8 mouse cellular contexts compared by ENCODE assay signal in genomic region chr10:18430141-18430540, GRCm38 (mm10).
DNase-seq lines count a peak whose midpoint lies in the region; ATAC-seq and TF ChIP-seq lines count a peak whose summit lies in the region.

No protein-coding gene starts in this region.

- ATAC-seq in hindbrain, embryonic 14.5 days (ENCODE audit: low FRiP score), result peak; percentile 54
- no peak for ATAC-seq in hindbrain, postnatal 0 days
- peak; percentile 60 for ATAC-seq in heart, postnatal 0 days (ENCODE audit: insufficient read depth, low read depth)

- no peaks in the 10 kb centered on the region for H3K9me3 ChIP-seq in hindbrain, embryonic 14.5 days (ENCODE audit: control insufficient read depth, low read length)
- H3K9me3 ChIP-seq in hindbrain, postnatal 0 days (ENCODE audit: low read length), result no peaks in the 10 kb centered on the region
- peaks cover 5% of the 10 kb centered on the region for H3K9me3 ChIP-seq in heart, postnatal 0 days (replicated peaks; ENCODE audit: control insufficient read depth, low read length)

- DNase-seq in hindbrain, embryonic 14.5 days (ENCODE audit: low spot score), result no peak
- no peak for DNase-seq in hindbrain, postnatal 0 days (ENCODE audit: low spot score)
- DNase-seq in heart, postnatal 0 days (ENCODE audit: low spot score), result peak; percentile 58
- peak; percentile 22 for DNase-seq in lung, postnatal 10 days
- no peak for DNase-seq in thymus, postnatal 36 days
- DNase-seq in layer of hippocampus, postnatal 14 days (ENCODE audit: low spot score in 2 of 2), result no peak
- DNase-seq in gastrocnemius, postnatal 10 days, result no peak

- H3K27me3 ChIP-seq in hindbrain, embryonic 14.5 days (ENCODE audit: control insufficient read depth, insufficient read depth, low read length), result no peaks in the 10 kb centered on the region
- H3K27me3 ChIP-seq in hindbrain, postnatal 0 days (ENCODE audit: insufficient read depth, low read length), result no peaks in the 10 kb centered on the region
- H3K27me3 ChIP-seq in heart, postnatal 0 days (ENCODE audit: control insufficient read depth, insufficient read depth, low read length), result no peaks in the 10 kb centered on the region

- TF ChIP-seq EP300 in heart, postnatal 0 days (IDR thresholded peaks at IDR 0.05; ENCODE audit: low read depth), result no peak

- no peak for TF ChIP-seq CTCF in hindbrain, postnatal 0 days (IDR thresholded peaks at IDR 0.05; ENCODE audit: low read depth)
- no peak for TF ChIP-seq CTCF in heart, postnatal 0 days (IDR thresholded peaks at IDR 0.05; ENCODE audit: low read depth)

- H3K9ac ChIP-seq in hindbrain, embryonic 14.5 days, result no peak overlapping the region
- no peak overlapping the region for H3K9ac ChIP-seq in hindbrain, postnatal 0 days (replicated peaks; ENCODE audit: low read length)
- no peak overlapping the region for H3K9ac ChIP-seq in heart, postnatal 0 days (replicated peaks; ENCODE audit: low read depth, low read length)

- no peak overlapping the region for H3K27ac ChIP-seq in hindbrain, embryonic 14.5 days
- H3K27ac ChIP-seq in hindbrain, postnatal 0 days, result no peak overlapping the region
- peak overlapping the region; percentile 53; the same call in 1 of the 2 replicates for H3K27ac ChIP-seq in brown adipose tissue, adult 24 weeks (replicated peaks; ENCODE audit: low read depth, low read length)
- H3K27ac ChIP-seq in heart, postnatal 0 days (ENCODE audit: low read depth), result peak overlapping the region; percentile 88

- peak overlapping the region; percentile 51; the same call in 1 of the 2 replicates for H3K4me2 ChIP-seq in hindbrain, embryonic 14.5 days (replicated peaks)
- no peak overlapping the region for H3K4me2 ChIP-seq in hindbrain, postnatal 0 days (ENCODE audit: low read depth, low read length)
- H3K4me2 ChIP-seq in heart, postnatal 0 days (ENCODE audit: low read depth, low read length), result peak overlapping the region; percentile 63; the same call in 1 of the 2 replicates

- WGBS in hindbrain, embryonic 14.5 days, result 63% methylated on average over 8 of the region's 8 CpGs
- WGBS in hindbrain, postnatal 0 days, result 56% methylated on average over 8 of the region's 8 CpGs
- WGBS in heart, postnatal 0 days, result 65% methylated on average over 8 of the region's 8 CpGs

- no peaks in the 10 kb centered on the region; the same call in 1 of the 2 replicates for H3K36me3 ChIP-seq in hindbrain, embryonic 14.5 days (replicated peaks; ENCODE audit: control insufficient read depth, insufficient read depth)
- no peaks in the 10 kb centered on the region for H3K36me3 ChIP-seq in hindbrain, postnatal 0 days (ENCODE audit: insufficient read depth, low read length)
- H3K36me3 ChIP-seq in heart, postnatal 0 days (replicated peaks; ENCODE audit: control insufficient read depth, insufficient read depth, low read length), result no peaks in the 10 kb centered on the region; the same call in 1 of the 2 replicates

- peaks cover 14% of the 10 kb centered on the region for H3K4me1 ChIP-seq in hindbrain, embryonic 14.5 days (replicated peaks; ENCODE audit: control insufficient read depth, insufficient read depth, low read length)
- H3K4me1 ChIP-seq in hindbrain, postnatal 0 days (ENCODE audit: insufficient read depth, low read length), result no peaks in the 10 kb centered on the region
- peaks cover 4% of the 10 kb centered on the region; the same call in 1 of the 2 replicates for H3K4me1 ChIP-seq in brown adipose tissue, adult 24 weeks (ENCODE audit: control insufficient read depth, insufficient read depth, insufficient read length, low read length)
- H3K4me1 ChIP-seq in heart, postnatal 0 days (ENCODE audit: control insufficient read depth, insufficient read depth), result peaks cover 31% of the 10 kb centered on the region

- no peak overlapping the region for H3K4me3 ChIP-seq in hindbrain, embryonic 14.5 days (replicated peaks; ENCODE audit: low read length)
- H3K4me3 ChIP-seq in hindbrain, postnatal 0 days (ENCODE audit: low read length), result no peak overlapping the region
- no peak overlapping the region for H3K4me3 ChIP-seq in brown adipose tissue, adult 24 weeks (ENCODE audit: insufficient read depth, low read depth, low read length)
- no peak overlapping the region for H3K4me3 ChIP-seq in heart, postnatal 0 days (ENCODE audit: low read depth, low read length)

Comparison
In these comparisons a context has a peak if more than half of its experiments do, and no peak if none do; other contexts are left out.
1. DNase-seq: peak in heart, postnatal 0 days (single experiment) and lung, postnatal 10 days (single experiment); none in hindbrain, embryonic 14.5 days (single experiment), hindbrain, postnatal 0 days (single experiment), thymus, postnatal 36 days (0 of 2), layer of hippocampus, postnatal 14 days (0 of 2) and gastrocnemius, postnatal 10 days (single experiment).
2. H3K27ac ChIP-seq: peak in brown adipose tissue, adult 24 weeks (single experiment) and heart, postnatal 0 days (single experiment); none in hindbrain, embryonic 14.5 days (single experiment) and hindbrain, postnatal 0 days (single experiment).